Mouse (Mus musculus) thymus, adult 2 months (tissue): ENCODE results near the gene Cdca5.

ENCODE experiments used
- CTCF ChIP-seq: fragments of 200-500 bp; IDR thresholded peaks from 2 replicates; pipeline ENCODE4 v1.5.1; 2012; ENCODE audit warnings: mild to moderate bottlenecking, control low read depth, low read length, moderate library complexity, borderline replicate concordance; ENCODE audit not compliant: control insufficient read depth, poor library complexity, insufficient read depth; ENCODE audit errors: extremely low read depth
- POLR2A ChIP-seq: fragments of 200-500 bp; IDR thresholded peaks from 2 replicates; pipeline ENCODE4 v1.6.1; 2012; ENCODE audit warnings: mild to moderate bottlenecking, low read length, control low read depth, moderate library complexity; ENCODE audit not compliant: control insufficient read depth, poor library complexity, insufficient read depth; ENCODE audit errors: extremely low read depth

GRCm38 (mm10) chr19:6101186-6101585 lies 16.4 kb downstream of the Cdca5 start:
- TF ChIP-seq CTCF (no peak), POLR2A (no peak)
